Mouse (Mus musculus) neural tube, embryonic 15.5 days (tissue): ENCODE data around the gene Atp13a2. TPM values are rescaled to one million over a fixed set of nuclear protein-coding genes. Genes with fewer than 3 reads are reported as not detected.

ENCODE experiments used
- ATAC-seq: fragments of 200-750 bp; cut with Nextera tagmentation; 2 replicates; pipeline ENCODE4 v1.8.0; 2017; ENCODE audit warnings: mild to moderate bottlenecking, moderate TSS enrichment, moderate library complexity; ENCODE audit not compliant: low FRiP score
- H3K27ac ChIP-seq: fragments of 300-500 bp; sonication (generic); replicated peaks from 2 replicates; pipeline ENCODE4 v1.5.1; 2015; ENCODE audit warnings: mild to moderate bottlenecking, inconsistent platforms
- H3K27me3 ChIP-seq: fragments of 300-500 bp; sonication (generic); replicated peaks from 2 replicates; pipeline ENCODE4 v1.6.1; 2015; ENCODE audit warnings: inconsistent platforms
- H3K36me3 ChIP-seq: fragments of 300-500 bp; sonication (generic); 2 replicates; pipeline ENCODE4 v1.6.1; 2015; ENCODE audit warnings: inconsistent platforms
- H3K4me1 ChIP-seq: fragments of 300-500 bp; sonication (generic); 2 replicates; pipeline ENCODE4 v1.6.1; 2015; ENCODE audit warnings: inconsistent platforms
- H3K4me2 ChIP-seq: fragments of 300-500 bp; sonication (generic); 2 replicates; pipeline ENCODE4 v1.6.1; 2015; ENCODE audit warnings: inconsistent platforms, mild to moderate bottlenecking, moderate library complexity
- H3K4me3 ChIP-seq: fragments of 300-500 bp; sonication (generic); replicated peaks from 2 replicates; pipeline ENCODE4 v1.5.1; 2015; ENCODE audit warnings: mild to moderate bottlenecking, inconsistent platforms
- H3K9ac ChIP-seq: fragments of 300-500 bp; sonication (generic); replicated peaks from 2 replicates; pipeline ENCODE4 v1.6.1; 2015; ENCODE audit warnings: mild to moderate bottlenecking, inconsistent platforms
- H3K9me3 ChIP-seq: fragments of 300-500 bp; sonication (generic); replicated peaks from 2 replicates; pipeline ENCODE4 v1.6.1; 2016; ENCODE audit warnings: inconsistent platforms
- WGBS: fragments of 180-500 bp; shearing (Covaris S2); methylation state at CpG from one replicate; pipeline ENCODE4 v1.1.7; 2015; ENCODE audit warnings: mixed read lengths; 5-methylcytosine and 5-hydroxymethylcytosine counted together
- polyA plus RNA-seq: library from polyadenylated mRNA; unstranded; fragments of >200 nt; fragmentation: Nextera tagmentation; extraction: Ambion mirVana; gene quantifications from 2 replicates; pipeline ENCODE4 v1.2.1, GENCODE M21; 2015

Atp13a2 gene
- 162 and 188 TPM in 2 replicates for polyA plus RNA-seq

DNA sequence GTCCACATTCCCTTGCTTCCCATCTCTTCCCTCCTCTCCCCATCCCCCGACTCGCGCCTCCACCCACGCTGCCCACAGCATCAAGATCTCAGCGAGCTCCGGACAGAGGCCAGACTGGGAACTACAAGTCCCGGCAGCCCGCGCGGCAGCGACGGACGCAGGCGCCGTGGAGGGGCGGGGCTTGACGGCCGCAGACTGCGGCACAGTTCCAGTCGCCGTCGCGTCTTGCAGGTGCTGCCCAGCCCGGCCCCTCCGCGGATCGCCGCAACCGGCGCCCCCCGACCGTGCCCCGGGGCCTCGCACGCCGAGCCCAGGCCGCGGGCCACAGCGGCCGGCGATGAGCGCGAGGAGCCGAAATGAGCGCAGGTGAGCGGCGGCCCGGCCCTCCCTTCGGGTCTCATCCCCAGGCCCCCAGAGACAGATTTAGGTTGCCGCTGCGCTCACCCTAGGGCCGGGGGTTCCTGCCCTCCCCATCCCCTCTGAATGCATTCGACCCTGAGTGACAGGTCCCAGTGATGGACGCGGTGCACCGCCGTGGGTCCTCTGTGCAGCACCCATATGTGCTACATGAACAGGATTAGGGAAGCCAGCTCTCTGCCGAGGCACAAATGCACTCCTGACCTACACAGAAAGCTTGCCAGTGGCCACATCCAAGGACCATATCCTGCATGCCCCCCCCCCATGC lies at the start of gene Atp13a2:
Gene Atp13a2, plus strand, starts transcription at position 163 of the 685 bp plus-strand sequence.
- peaks cover 42% of the 10 kb centered on the region for H3K4me1 ChIP-seq
- H3K27me3 ChIP-seq = no peaks in the 10 kb centered on the region
- WGBS = under 1% methylated on average over 51 of the region's 58 CpGs
- H3K4me3 ChIP-seq = peak within 1 kb of the TSS; percentile 93
- peak within 1 kb of the TSS; percentile 72 for H3K27ac ChIP-seq
- peak within 1 kb of the TSS; percentile 80 for H3K4me2 ChIP-seq
- no peaks in the 10 kb centered on the region for H3K9me3 ChIP-seq
- no peaks in the 10 kb centered on the region for H3K36me3 ChIP-seq
- peak within 1 kb of the TSS; percentile 100 for H3K9ac ChIP-seq
- peak; percentile 93 for ATAC-seq

DNA sequence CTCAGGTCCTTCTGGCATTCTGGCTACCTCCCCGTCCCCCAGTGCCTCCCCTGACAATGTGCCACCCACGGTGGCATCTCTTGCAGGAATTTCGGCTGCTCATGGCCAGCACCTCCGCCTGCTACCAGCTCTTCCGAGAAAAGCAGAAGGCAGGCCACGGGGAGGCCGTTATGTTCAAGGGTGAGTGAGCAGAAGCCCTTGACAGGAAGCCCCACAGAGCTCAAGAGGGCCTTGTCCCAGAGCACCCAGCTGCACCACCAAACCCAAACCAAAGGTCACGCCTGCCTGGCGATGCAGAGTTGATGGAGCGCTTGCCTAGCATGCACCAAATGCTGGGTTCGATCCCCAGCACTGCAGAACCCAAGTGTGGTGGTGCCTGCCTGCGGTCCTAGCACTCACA lies 42.3 kb upstream of the Atp13a2 start:
- ATAC-seq = no peak
- Histone ChIP-seq H3K4me2 (no peak overlapping the region), H3K36me3 (no peaks in the 10 kb centered on the region), H3K9ac (no peak overlapping the region), H3K4me1 (no peaks in the 10 kb centered on the region), H3K9me3 (no peaks in the 10 kb centered on the region), H3K27ac (no peak overlapping the region), H3K27me3 (no peaks in the 10 kb centered on the region), H3K4me3 (no peak overlapping the region)
- 88% methylated on average over 12 of the region's 12 CpGs for whole genome bisulfite sequencing

DNA sequence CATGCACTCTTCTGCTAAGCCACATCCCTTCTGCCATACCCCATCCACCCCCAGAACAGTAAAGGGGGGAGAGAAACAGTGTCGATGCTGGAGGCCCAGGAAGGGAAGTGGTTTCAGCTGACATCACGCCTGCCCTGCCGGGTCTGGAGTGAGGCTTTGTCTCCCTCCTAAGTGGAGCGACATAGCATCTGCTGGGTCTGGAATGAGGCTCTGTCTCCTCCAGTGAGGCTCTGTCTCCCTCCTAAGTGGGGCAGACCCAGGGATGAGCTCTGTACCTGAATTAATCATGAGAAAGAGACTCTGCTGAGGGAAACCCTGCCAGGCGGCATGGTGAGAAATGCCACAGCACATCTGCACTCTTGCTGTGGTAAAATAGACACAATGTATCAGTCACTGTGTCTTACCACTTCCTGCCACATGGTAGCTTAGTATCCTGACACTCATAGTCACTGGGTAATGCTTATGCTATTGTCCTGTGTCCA lies 41.7 kb upstream of the Atp13a2 start:
- Histone ChIP-seq H3K9me3 (no peaks in the 10 kb centered on the region), H3K27ac (no peak overlapping the region), H3K4me3 (no peak overlapping the region), H3K9ac (no peak overlapping the region), H3K4me1 (no peaks in the 10 kb centered on the region), H3K4me2 (no peak overlapping the region), H3K27me3 (no peaks in the 10 kb centered on the region), H3K36me3 (no peaks in the 10 kb centered on the region)
- ATAC-seq = no peak
- WGBS = 66% methylated on average over 5 of the region's 5 CpGs

DNA sequence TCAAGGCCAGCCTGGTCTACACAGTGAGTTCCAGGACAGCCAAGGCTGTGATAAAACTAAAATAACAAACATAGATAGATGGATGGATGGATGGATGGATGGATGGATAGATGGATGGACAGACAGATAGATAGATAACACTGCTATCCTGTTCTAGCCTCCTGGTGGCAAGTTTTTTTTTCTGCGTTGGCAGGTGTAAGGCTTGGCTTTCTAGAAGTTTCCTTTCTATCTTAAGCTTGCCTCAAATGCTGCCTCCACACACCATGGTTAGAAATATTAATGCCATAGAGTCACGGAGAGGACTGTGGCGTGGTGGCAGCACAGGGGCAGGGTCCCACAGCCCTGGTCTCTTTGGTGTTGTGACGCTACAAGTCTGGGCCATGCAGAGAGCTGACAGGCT lies 41.1 kb upstream of the Atp13a2 start:
- WGBS = 93% methylated on average over 4 of the region's 4 CpGs
- H3K4me2 ChIP-seq = no peak overlapping the region

DNA sequence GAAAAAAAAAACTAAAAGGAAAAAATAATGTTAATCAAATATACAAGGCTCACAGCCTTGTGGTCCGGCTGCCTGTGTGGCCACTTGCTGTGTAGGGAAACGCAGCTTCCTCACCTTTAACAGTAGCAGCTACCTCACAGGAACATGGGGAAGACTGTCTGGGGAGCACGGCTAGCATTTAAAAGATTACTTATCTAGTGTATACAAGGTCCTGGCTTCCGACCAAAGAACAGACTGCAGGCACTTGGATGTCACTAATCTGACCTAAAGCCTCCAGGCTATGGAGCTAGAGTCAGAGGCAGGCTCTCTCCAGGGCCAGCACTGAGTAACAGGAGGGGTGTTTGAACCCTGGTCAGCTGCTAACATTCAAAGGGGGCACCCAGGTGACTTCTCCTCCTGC lies 40.6 kb upstream of the Atp13a2 start:
- Histone ChIP-seq H3K9me3 (no peaks in the 10 kb centered on the region), H3K4me3 (no peak overlapping the region), H3K27me3 (no peaks in the 10 kb centered on the region), H3K4me1 (no peaks in the 10 kb centered on the region), H3K36me3 (no peaks in the 10 kb centered on the region), H3K4me2 (no peak overlapping the region), H3K27ac (no peak overlapping the region), H3K9ac (no peak overlapping the region)
- no peak for ATAC-seq
- 87% methylated on average over 4 of the region's 4 CpGs for WGBS

More for the DNA sequence above, 41.1 kb upstream of the Atp13a2 start:
- Histone ChIP-seq H3K27ac (no peak overlapping the region), H3K4me3 (no peak overlapping the region), H3K4me1 (no peaks in the 10 kb centered on the region), H3K36me3 (no peaks in the 10 kb centered on the region), H3K9ac (no peak overlapping the region), H3K9me3 (no peaks in the 10 kb centered on the region), H3K27me3 (no peaks in the 10 kb centered on the region)
- ATAC-seq = no peak

DNA sequence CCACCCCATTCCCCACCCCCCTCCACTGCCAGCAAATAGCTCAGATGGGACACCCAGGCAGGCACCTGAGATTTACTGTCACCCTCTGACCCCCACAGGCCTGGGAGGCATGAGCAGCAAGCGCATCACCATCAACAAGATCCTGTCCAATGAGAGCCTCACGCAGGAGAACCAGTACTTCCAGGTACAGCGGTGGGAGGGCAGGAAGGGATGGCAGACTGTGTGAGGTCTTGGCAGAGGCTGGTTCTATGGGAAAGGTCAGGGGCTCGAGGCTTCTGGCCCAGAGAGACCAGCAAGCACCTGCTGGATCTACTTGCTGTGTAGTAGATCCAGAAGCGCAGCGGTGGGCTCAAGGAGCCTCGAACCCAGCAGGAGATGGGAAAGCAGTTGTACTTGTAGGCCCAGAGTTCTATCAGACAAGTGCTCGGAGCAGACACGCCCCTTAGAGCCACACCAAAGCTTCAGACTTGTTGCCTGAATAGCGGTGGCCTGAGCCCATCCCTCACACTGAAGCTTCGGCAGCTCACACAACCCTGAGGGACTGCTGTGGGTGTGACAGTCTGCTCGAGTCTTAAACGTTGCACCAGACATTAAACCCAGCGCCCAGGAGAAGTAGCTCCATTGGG lies 40.0 kb upstream of the Atp13a2 start:
- Histone ChIP-seq H3K27ac (no peak overlapping the region), H3K4me2 (no peak overlapping the region), H3K9me3 (no peaks in the 10 kb centered on the region), H3K9ac (no peak overlapping the region), H3K4me1 (no peaks in the 10 kb centered on the region), H3K4me3 (no peak overlapping the region), H3K27me3 (no peaks in the 10 kb centered on the region), H3K36me3 (no peaks in the 10 kb centered on the region)
- WGBS = 77% methylated on average over 14 of the region's 14 CpGs
- no peak for ATAC-seq

DNA sequence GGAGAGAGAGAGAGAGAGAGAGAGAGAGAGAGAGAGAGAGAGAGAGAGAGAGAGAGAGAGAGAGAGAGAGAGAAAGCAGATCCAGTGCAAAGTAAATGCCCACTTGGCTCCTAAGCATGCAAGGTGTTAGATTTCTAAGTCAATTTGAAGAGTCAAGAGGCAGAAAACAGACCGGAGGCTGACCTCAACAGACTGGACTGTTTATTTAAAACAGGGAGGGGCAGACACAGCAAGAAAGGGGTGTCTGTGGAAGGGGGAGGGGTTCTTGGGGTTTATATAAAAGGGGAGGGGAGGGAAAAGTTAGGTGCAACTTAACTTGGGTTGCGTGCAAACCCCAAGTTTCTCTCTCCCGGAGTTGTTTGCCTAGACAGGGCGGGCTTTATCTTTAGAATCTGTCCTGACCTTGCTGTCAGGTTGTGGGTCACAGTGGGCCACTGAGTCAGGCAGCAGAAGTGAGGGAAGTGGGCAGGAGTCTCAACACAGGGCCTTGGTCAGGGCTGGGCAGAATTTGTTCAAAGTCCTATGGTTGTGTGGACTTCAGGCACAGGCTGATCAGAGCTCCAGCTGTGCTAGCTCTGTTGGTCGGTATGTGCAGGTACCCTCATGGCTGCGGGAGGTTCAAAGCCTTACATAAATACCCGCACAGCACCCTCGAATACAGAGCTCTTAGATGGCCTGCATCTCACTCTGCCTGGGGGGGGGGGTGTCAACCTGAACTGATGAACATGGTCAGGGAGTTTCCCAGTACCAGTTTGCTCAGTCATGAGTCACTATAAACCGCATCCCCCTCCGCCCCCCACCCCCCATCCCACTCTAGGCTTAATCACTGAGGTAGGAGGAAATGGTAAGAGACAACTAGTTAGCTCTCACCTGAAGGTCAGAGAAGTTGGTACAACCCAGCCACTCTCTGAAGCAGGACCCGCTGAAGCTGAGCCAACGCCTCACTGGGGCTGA lies 38.9 kb upstream of the Atp13a2 start:
- no peak for ATAC-seq
- Histone ChIP-seq H3K36me3 (no peaks in the 10 kb centered on the region), H3K9ac (no peak overlapping the region), H3K4me3 (no peak overlapping the region), H3K27ac (no peak overlapping the region), H3K27me3 (no peaks in the 10 kb centered on the region), H3K9me3 (no peaks in the 10 kb centered on the region), H3K4me1 (no peaks in the 10 kb centered on the region), H3K4me2 (no peak overlapping the region)
- WGBS = 86% methylated on average over 12 of the region's 12 CpGs

DNA sequence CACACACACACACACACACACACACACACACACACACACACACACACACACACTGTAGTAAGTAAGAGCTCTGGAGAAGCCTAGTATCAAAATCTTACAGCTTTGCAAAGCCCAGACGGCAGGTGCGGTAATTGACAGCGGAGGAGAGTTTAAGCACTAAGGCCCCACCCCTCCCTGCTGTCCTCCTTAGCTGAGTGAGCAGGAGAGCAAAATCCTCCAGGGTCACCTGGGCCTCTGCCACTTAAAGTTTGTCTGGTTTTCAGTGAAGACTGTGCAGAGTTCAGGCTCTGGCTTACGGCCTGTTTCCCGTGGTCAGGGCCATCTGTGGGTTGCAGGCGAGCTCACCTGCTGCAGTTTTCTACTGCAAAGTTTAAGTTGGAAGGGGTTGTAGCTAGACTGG lies 38.2 kb upstream of the Atp13a2 start:
- ATAC-seq = no peak
- Histone ChIP-seq H3K9me3 (no peaks in the 10 kb centered on the region), H3K36me3 (no peaks in the 10 kb centered on the region), H3K4me2 (no peak overlapping the region), H3K4me3 (no peak overlapping the region), H3K27ac (no peak overlapping the region), H3K4me1 (no peaks in the 10 kb centered on the region), H3K27me3 (no peaks in the 10 kb centered on the region), H3K9ac (no peak overlapping the region)
- 90% methylated on average over 6 of the region's 6 CpGs for WGBS

DNA sequence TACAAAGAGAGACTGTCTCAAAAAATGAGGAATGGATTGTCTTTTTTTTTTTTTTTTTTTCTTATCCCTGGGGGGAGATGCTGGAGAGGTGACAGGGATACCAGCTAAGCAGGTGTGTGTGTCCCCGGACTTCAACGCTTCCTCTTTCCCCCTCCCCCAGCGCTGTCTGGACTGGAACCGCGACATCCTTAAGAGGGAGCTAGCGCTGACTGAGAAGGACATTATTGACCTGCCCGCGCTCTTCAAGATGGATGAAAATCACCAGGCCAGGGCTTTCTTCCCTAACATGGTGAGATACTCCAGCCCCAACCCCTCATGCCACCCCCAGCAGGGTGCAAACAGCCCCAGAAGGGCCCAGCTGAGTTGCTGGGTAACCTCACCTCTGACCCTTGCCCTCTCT lies 37.6 kb upstream of the Atp13a2 start:
- no peak overlapping the region for H3K27ac ChIP-seq
- no peaks in the 10 kb centered on the region for H3K4me1 ChIP-seq
- 83% methylated on average over 8 of the region's 8 CpGs for WGBS
- H3K27me3 ChIP-seq = no peaks in the 10 kb centered on the region
- no peak overlapping the region for H3K9ac ChIP-seq
- H3K9me3 ChIP-seq = no peaks in the 10 kb centered on the region
- no peak for ATAC-seq
- H3K4me3 ChIP-seq = no peak overlapping the region
- no peaks in the 10 kb centered on the region for H3K36me3 ChIP-seq
- H3K4me2 ChIP-seq = no peak overlapping the region

DNA sequence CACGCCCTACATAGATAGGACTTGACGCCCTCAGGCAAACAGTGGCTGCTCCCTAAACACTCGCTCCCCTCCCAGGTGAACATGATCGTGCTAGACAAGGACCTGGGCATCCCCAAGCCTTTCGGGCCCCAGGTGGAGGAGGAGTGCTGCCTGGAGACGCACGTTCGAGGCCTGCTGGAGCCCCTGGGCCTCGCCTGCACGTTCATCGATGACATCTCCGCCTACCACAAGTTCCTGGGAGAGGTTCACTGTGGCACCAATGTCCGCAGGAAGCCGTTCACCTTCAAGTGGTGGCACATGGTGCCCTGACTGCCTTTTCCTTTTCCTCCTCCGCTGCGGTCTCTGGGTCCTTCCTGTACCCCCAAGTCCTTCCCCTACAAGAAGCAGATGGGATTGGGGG lies 37.1 kb upstream of the Atp13a2 start:
- no peak overlapping the region for H3K4me3 ChIP-seq
- no peak overlapping the region for H3K27ac ChIP-seq
- no peaks in the 10 kb centered on the region for H3K36me3 ChIP-seq
- H3K9ac ChIP-seq = no peak overlapping the region
- ATAC-seq = no peak
- H3K9me3 ChIP-seq = no peaks in the 10 kb centered on the region
- 90% methylated on average over 16 of the region's 16 CpGs for WGBS
- no peak overlapping the region for H3K4me2 ChIP-seq
- H3K27me3 ChIP-seq = no peaks in the 10 kb centered on the region
- H3K4me1 ChIP-seq = no peaks in the 10 kb centered on the region

DNA sequence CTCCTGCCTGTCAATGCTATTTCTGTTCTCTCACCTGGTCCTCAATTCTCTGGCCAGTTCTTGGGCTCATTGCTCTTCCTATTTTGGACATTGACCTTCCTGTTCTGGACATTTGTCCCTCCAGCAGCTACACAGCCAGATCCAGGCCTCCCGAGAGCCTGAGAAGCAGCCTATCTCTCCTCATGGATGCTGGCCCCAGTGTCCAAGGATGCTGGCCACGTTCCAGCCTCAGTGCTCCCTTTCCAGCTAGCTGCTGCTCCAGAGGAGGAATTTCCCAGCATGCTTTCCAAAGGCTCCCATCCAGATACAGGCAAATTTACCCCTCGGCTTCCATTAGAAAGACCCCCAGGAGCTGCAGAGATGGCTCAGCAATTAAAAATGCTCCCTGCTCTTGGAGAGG lies 36.1 kb upstream of the Atp13a2 start:
- ATAC-seq = no peak
- H3K36me3 ChIP-seq = no peaks in the 10 kb centered on the region

More for the DNA sequence above, 36.1 kb upstream of the Atp13a2 start:
- Histone ChIP-seq H3K4me2 (no peak overlapping the region), H3K27me3 (no peaks in the 10 kb centered on the region), H3K9ac (no peak overlapping the region), H3K4me3 (no peak overlapping the region), H3K27ac (no peak overlapping the region), H3K4me1 (no peaks in the 10 kb centered on the region), H3K9me3 (no peaks in the 10 kb centered on the region)
- WGBS = 57% methylated on average over 3 of the region's 3 CpGs
